Mouse (Mus musculus) G1E (cell line): Measurements from ENCODE around the gene Retreg1.

Source experiments
- CTCF ChIP-seq: IDR thresholded peaks from 2 replicates; pipeline ENCODE4 v1.5.1; 2012; ENCODE audit warnings: low read depth, low read length, inconsistent platforms, mixed read lengths
- GATA1 ChIP-seq: IDR thresholded peaks from 2 replicates; pipeline ENCODE4 v1.6.1; 2012; ENCODE audit warnings: borderline replicate concordance, low read length, inconsistent platforms, mixed read lengths
- GATA2 ChIP-seq: IDR thresholded peaks from 2 replicates; pipeline ENCODE4 v1.6.1; 2012; ENCODE audit warnings: low read depth, low read length, inconsistent platforms, borderline replicate concordance
- POLR2AphosphoS5 ChIP-seq: IDR thresholded peaks from 2 replicates; pipeline ENCODE4 v1.6.1; 2012; ENCODE audit warnings: low read depth, low read length, inconsistent platforms; ENCODE audit not compliant: insufficient replicate concordance
- TAL1 ChIP-seq: conservative IDR thresholded peaks from 2 replicates; pipeline ENCODE4 v1.6.1; 2012; ENCODE audit warnings: low read depth, low read length, inconsistent platforms, mixed read lengths

DNA sequence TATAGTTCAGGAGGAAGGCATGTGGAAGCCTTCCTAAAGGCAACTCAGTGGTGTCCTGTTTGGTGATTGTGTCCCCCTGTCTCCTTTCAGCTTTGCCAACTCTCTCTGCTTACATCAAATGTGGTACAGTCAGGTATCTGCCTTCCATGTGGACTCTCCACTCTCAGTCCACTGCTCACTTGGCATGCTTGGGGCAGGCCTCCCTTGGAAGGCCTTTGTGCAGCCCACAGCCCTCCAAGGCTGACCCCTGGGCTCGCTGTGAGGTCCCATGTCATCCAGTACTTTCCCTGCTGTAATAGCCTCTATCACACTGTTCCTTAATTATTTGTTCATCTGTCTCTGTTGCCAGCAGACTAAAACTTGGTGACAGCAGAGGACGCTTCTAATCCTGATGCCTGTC is 79.0 kb downstream of the Retreg1 start:
- no peak for TF ChIP-seq CTCF
- TF ChIP-seq TAL1 = no peak
- TF ChIP-seq GATA1 = no peak
- no peak for TF ChIP-seq GATA2
- TF ChIP-seq POLR2AphosphoS5 = no peak
